Mouse (Mus musculus) myocyte (in vitro differentiated cells): Measurements from ENCODE around the gene Trappc3.
A peak's percentile ranks its signal among the peaks of the same experiment; 100 is the strongest.

Source experiments
- CEBPB ChIP-seq: IDR thresholded peaks from 2 replicates; pipeline ENCODE4 v1.6.1; 2011; ENCODE audit warnings: mild to moderate bottlenecking, moderate library complexity; ENCODE audit not compliant: poor library complexity, insufficient read depth, severe bottlenecking
- E2F4 ChIP-seq: IDR thresholded peaks from one replicate; pipeline ENCODE4 v1.6.1; 2011; ENCODE audit warnings: mild to moderate bottlenecking, control low read depth, moderate library complexity; ENCODE audit not compliant: insufficient read depth
- MAX ChIP-seq: IDR thresholded peaks from one replicate; pipeline ENCODE4 v1.6.1; 2011; ENCODE audit warnings: low read depth, mild to moderate bottlenecking, control low read depth
- MYOD1 ChIP-seq, 3 experiments: IDR thresholded peaks; one replicate each; pipeline ENCODE4 v1.6.1; 2011; ENCODE audit warnings: control low read depth in 2 of 3, low read depth in 2 of 3, mild to moderate bottlenecking in 2 of 3, moderate library complexity in 1 of 3; ENCODE audit not compliant: insufficient read length in 2 of 3, control insufficient read depth in 1 of 3
- MYOG ChIP-seq, 3 experiments: IDR thresholded peaks; one replicate each; pipeline ENCODE4 v1.6.1; 2011; ENCODE audit warnings: control low read depth in 2 of 3, low read depth in 2 of 3, mild to moderate bottlenecking in 2 of 3; ENCODE audit not compliant: insufficient read length in 2 of 3, control insufficient read depth in 1 of 3, insufficient read depth in 1 of 3
- POLR2A ChIP-seq: IDR thresholded peaks from one replicate; pipeline ENCODE4 v1.6.1; 2011; ENCODE audit warnings: low read depth, mild to moderate bottlenecking, control low read depth, moderate library complexity; ENCODE audit not compliant: insufficient read length
- POLR2AphosphoS2 ChIP-seq: IDR thresholded peaks from one replicate; pipeline ENCODE4 v1.6.1; 2011; ENCODE audit warnings: low read depth, control low read depth; ENCODE audit not compliant: insufficient read length
- REST ChIP-seq: IDR thresholded peaks from one replicate; pipeline ENCODE4 v1.6.1; 2011; ENCODE audit warnings: mild to moderate bottlenecking, control low read depth, moderate library complexity; ENCODE audit not compliant: insufficient read depth, insufficient read length
- SRF ChIP-seq: IDR thresholded peaks from one replicate; pipeline ENCODE4 v1.6.1; 2011; ENCODE audit warnings: low read depth; ENCODE audit not compliant: control insufficient read depth, insufficient read length
- TCF12 ChIP-seq: IDR thresholded peaks from one replicate; pipeline ENCODE4 v1.6.1; 2011; ENCODE audit warnings: mild to moderate bottlenecking, control low read depth; ENCODE audit not compliant: poor library complexity, insufficient read depth, severe bottlenecking
- USF1 ChIP-seq: IDR thresholded peaks from one replicate; pipeline ENCODE4 v1.6.1; 2011; ENCODE audit warnings: low read depth, mild to moderate bottlenecking, control low read depth, moderate library complexity

DNA sequence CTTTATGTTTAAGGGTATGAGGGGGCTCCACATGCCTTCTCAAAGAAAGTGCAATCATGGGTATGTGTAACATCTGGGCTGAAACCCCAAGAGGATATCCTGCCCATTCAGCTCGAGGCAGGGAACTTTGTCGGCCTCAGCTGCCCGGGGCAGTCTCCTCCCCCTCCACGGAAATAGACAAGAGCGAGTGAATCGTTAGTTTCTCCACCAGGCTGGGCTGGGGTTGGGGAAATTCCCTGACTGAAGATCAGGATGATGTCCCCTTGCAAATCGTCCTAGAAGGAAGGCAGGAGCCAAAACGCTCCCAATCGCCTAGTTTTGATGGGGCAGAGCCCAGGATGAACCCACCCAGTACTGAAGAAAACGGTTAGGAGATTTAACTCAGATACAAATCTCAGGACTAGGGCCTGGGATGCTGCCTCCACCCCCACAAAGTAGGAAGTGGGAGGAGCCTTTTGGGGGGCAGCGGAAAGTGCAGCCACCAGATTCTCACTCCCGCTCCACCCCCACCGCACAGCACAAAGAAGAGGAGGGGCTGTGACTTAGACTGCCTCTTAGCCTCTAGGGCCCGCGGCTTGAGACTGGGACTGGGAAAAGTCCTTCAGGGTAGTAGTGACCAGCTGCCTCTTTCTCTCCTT, 2.5 kb upstream of the Trappc3 start:
- peak; percentile 61 for TF ChIP-seq POLR2A
- TF ChIP-seq MAX, result no peak
- peak in 2 of 3 experiments; percentile 42 to 46 for TF ChIP-seq MYOD1 (IDR thresholded peaks at IDR 0.05; ENCODE audit: control insufficient read depth in 1 of 3, insufficient read length in 2 of 3, low read depth in 2 of 3)
- peak in 1 of 3 experiments; percentile 41 for TF ChIP-seq MYOG (IDR thresholded peaks at IDR 0.05; ENCODE audit: control insufficient read depth in 1 of 3, insufficient read depth in 1 of 3, insufficient read length in 2 of 3, low read depth in 2 of 3)
- TF ChIP-seq E2F4, result no peak
- TF ChIP-seq SRF, result no peak
- TF ChIP-seq TCF12, result no peak
- TF ChIP-seq POLR2AphosphoS2, result peak; percentile 10
- no peak for TF ChIP-seq USF1
- TF ChIP-seq CEBPB, result 0 out of 2 replicates have a peak, but pooled peaks have one; percentile 11
- no peak for TF ChIP-seq REST
